Mouse (Mus musculus) liver, postnatal 0 days (tissue): Measurements from ENCODE around the gene Vmn1r196. TPM values are rescaled to one million over a fixed set of nuclear protein-coding genes. Genes with fewer than 3 reads are reported as not detected.

Experiments
- ATAC-seq: fragments of 200-750 bp; cut with Nextera tagmentation; 2 replicates; pipeline ENCODE4 v1.8.0; 2017; ENCODE audit warnings: mild to moderate bottlenecking, moderate library complexity
- DNase-seq: peaks from one replicate; pipeline ENCODE4 v3.0.0-alpha.2; 2016
- H3K27ac ChIP-seq: fragments of 300-500 bp; sonication (generic); 2 replicates; pipeline ENCODE4 v1.5.1; 2014; ENCODE audit warnings: antibody characterized with exemption, moderate library complexity, mild to moderate bottlenecking, low read depth
- H3K27me3 ChIP-seq: fragments of 300-500 bp; sonication (generic); 2 replicates; pipeline ENCODE4 v1.6.1; 2014; ENCODE audit warnings: low read length, control low read depth, mixed read lengths; ENCODE audit not compliant: insufficient read depth
- H3K36me3 ChIP-seq: fragments of 300-500 bp; sonication (generic); replicated peaks from 2 replicates; pipeline ENCODE4 v1.6.1; 2014; ENCODE audit warnings: mild to moderate bottlenecking, control low read depth, low read length, moderate library complexity, mixed read lengths; ENCODE audit not compliant: insufficient read depth
- H3K4me1 ChIP-seq: fragments of 300-500 bp; sonication (generic); 2 replicates; pipeline ENCODE4 v1.6.1; 2014; ENCODE audit warnings: antibody characterized with exemption, mild to moderate bottlenecking, control low read depth; ENCODE audit not compliant: insufficient read depth
- H3K4me2 ChIP-seq: fragments of 300-500 bp; sonication (generic); 2 replicates; pipeline ENCODE4 v1.6.1; 2014; ENCODE audit warnings: low read depth, mild to moderate bottlenecking, low read length, moderate library complexity, mixed read lengths
- H3K4me3 ChIP-seq: fragments of 300-500 bp; sonication (generic); 2 replicates; pipeline ENCODE4 v1.5.1; 2014; ENCODE audit warnings: low read depth, low read length
- H3K9ac ChIP-seq: fragments of 300-500 bp; sonication (generic); replicated peaks from 2 replicates; pipeline ENCODE4 v1.6.1; 2014; ENCODE audit warnings: mild to moderate bottlenecking, moderate library complexity
- H3K9me3 ChIP-seq: fragments of 300-500 bp; sonication (generic); 2 replicates; pipeline ENCODE4 v1.6.1; 2016; ENCODE audit warnings: mild to moderate bottlenecking, control low read depth, low read length, mixed read lengths
- CTCF ChIP-seq: sonication (generic); IDR thresholded peaks from 2 replicates; pipeline ENCODE4 v1.5.1; 2016; ENCODE audit warnings: antibody characterized with exemption, low read depth
- EP300 ChIP-seq: IDR thresholded peaks from 2 replicates; pipeline ENCODE4 v1.6.1; 2016; ENCODE audit warnings: antibody characterized with exemption, low read depth, mild to moderate bottlenecking
- WGBS: fragments of 180-500 bp; shearing (Covaris S2); extraction: QIAGEN DNeasy Blood & Tissue Kit; methylation state at CpG from one replicate; pipeline ENCODE4 v1.1.7; 2014; ENCODE audit not compliant: insufficient replicate concordance; 5-methylcytosine and 5-hydroxymethylcytosine counted together
- polyA plus RNA-seq: library from polyadenylated mRNA; unstranded; fragments of >200 nt; fragmentation: Nextera tagmentation; extraction: Ambion mirVana; gene quantifications from 2 replicates; pipeline ENCODE4 v1.2.1, GENCODE M21; 2015

The Vmn1r196 gene
- polyA plus RNA-seq, 1 experiment from 2014 or later, result not detected

- TF ChIP-seq CTCF (no peak), EP300 (no peak)
- H3K4me3 ChIP-seq, result no peak overlapping the region
- no peaks in the 10 kb centered on the region for H3K27me3 ChIP-seq
- no peaks in the 10 kb centered on the region for H3K9me3 ChIP-seq
- H3K4me2 ChIP-seq, result no peak overlapping the region
- H3K4me1 ChIP-seq, result no peaks in the 10 kb centered on the region
- no peak overlapping the region for H3K27ac ChIP-seq
- WGBS, result 78% methylated on average over 2 of the region's 2 CpGs
- ATAC-seq, result no peak
- DNase-seq, result no peak
- H3K36me3 ChIP-seq, result no peaks in the 10 kb centered on the region
- H3K9ac ChIP-seq, result no peak overlapping the region
Observed at GRCm38 (mm10) chr13:22317366-22317765, 27.6 kb downstream of the Vmn1r196 start.

GRCm38 (mm10) chr13:22320091-22320490 is 30.4 kb downstream of the Vmn1r196 start:
- no peak overlapping the region for H3K27ac ChIP-seq
- no peak for TF ChIP-seq CTCF
- no peak for TF ChIP-seq EP300
- H3K9me3 ChIP-seq, result no peaks in the 10 kb centered on the region
- H3K4me3 ChIP-seq, result no peak overlapping the region
- H3K27me3 ChIP-seq, result no peaks in the 10 kb centered on the region
- H3K4me1 ChIP-seq, result no peaks in the 10 kb centered on the region
- ATAC-seq (no peak), DNase-seq (no peak)
- H3K36me3 ChIP-seq, result no peaks in the 10 kb centered on the region
- no peak overlapping the region for H3K4me2 ChIP-seq
- no peak overlapping the region for H3K9ac ChIP-seq

GRCm38 (mm10) chr13:22324289-22324688 is 34.6 kb downstream of the Vmn1r196 start, which contains the start of gene Vmn1r197:
TSS of gene Vmn1r197 (plus strand) at chr13:22324589.
- Histone ChIP-seq H3K4me2 (no peak within 1 kb of the TSS), H3K9me3 (no peaks in the 10 kb centered on the region), H3K36me3 (no peaks in the 10 kb centered on the region), H3K9ac (no peak within 1 kb of the TSS), H3K27me3 (no peaks in the 10 kb centered on the region), H3K27ac (no peak within 1 kb of the TSS), H3K4me1 (no peaks in the 10 kb centered on the region), H3K4me3 (no peak within 1 kb of the TSS)
- no peak for DNase-seq
- TF ChIP-seq EP300, result no peak
- TF ChIP-seq CTCF, result no peak
- ATAC-seq, result no peak

GRCm38 (mm10) chr13:22333269-22333668 is 43.5 kb downstream of the Vmn1r196 start:
- Histone ChIP-seq H3K4me3 (no peak overlapping the region), H3K36me3 (no peaks in the 10 kb centered on the region), H3K27ac (no peak overlapping the region), H3K4me2 (no peak overlapping the region), H3K4me1 (no peaks in the 10 kb centered on the region), H3K9me3 (no peaks in the 10 kb centered on the region), H3K27me3 (no peaks in the 10 kb centered on the region), H3K9ac (no peak overlapping the region)
- WGBS, result 35% methylated on average over 2 of the region's 2 CpGs
- ATAC-seq (no peak), DNase-seq (no peak)
- TF ChIP-seq EP300 (no peak), CTCF (no peak)

GRCm38 (mm10) chr13:22335565-22335964 is 45.8 kb downstream of the Vmn1r196 start:
- H3K4me1 ChIP-seq, result no peaks in the 10 kb centered on the region
- no peak for DNase-seq
- H3K9me3 ChIP-seq, result no peaks in the 10 kb centered on the region
- H3K4me3 ChIP-seq, result no peak overlapping the region
- TF ChIP-seq EP300, result no peak
- TF ChIP-seq CTCF, result no peak
- H3K9ac ChIP-seq, result no peak overlapping the region
- H3K27me3 ChIP-seq, result no peaks in the 10 kb centered on the region
- no peak overlapping the region for H3K4me2 ChIP-seq
- no peaks in the 10 kb centered on the region for H3K36me3 ChIP-seq
- no peak overlapping the region for H3K27ac ChIP-seq
- no peak for ATAC-seq
- WGBS, result 74% methylated on average over 1 of the region's 1 CpGs

Other genes with a start within 250 kb of the Vmn1r196 start
- 18.0 and 18.3 TPM in 2 replicates for gene Hist1h4i, start 248.6 kb upstream of the Vmn1r196 start, polyA plus RNA-seq
- gene Hist1h2ag, start 247.0 kb upstream of the Vmn1r196 start, polyA plus RNA-seq, result 7.4 and 9.4 TPM in 2 replicates
- 5.1 and 5.3 TPM in 2 replicates for gene Hist1h2bj, start 246.7 kb upstream of the Vmn1r196 start, polyA plus RNA-seq
- not detected in 2 replicates for gene Vmn1r188, start 205.5 kb upstream of the Vmn1r196 start, polyA plus RNA-seq
- not detected in 2 replicates for gene Vmn1r189, start 184.1 kb upstream of the Vmn1r196 start, polyA plus RNA-seq
- not detected in 2 replicates for gene Vmn1r191, start 106.0 kb upstream of the Vmn1r196 start, polyA plus RNA-seq
- not detected in 2 replicates for gene Vmn1r192, start 98.8 kb upstream of the Vmn1r196 start, polyA plus RNA-seq
- gene Vmn1r193, start 66.8 kb upstream of the Vmn1r196 start, polyA plus RNA-seq, result not detected in 2 replicates
- not detected in 2 replicates for gene Vmn1r194, start 45.7 kb upstream of the Vmn1r196 start, polyA plus RNA-seq
- not detected in 2 replicates for gene Vmn1r195, start 19.4 kb upstream of the Vmn1r196 start, polyA plus RNA-seq
- not detected in 2 replicates for gene Vmn1r197, start 34.7 kb downstream of the Vmn1r196 start, polyA plus RNA-seq
- gene Vmn1r198, start 60.4 kb downstream of the Vmn1r196 start, polyA plus RNA-seq, result not detected in 2 replicates
- not detected in 2 replicates for gene Vmn1r199, start 89.9 kb downstream of the Vmn1r196 start, polyA plus RNA-seq
- not detected in 2 replicates for gene Vmn1r200, start 100.5 kb downstream of the Vmn1r196 start, polyA plus RNA-seq
- gene Vmn1r201, start 182.0 kb downstream of the Vmn1r196 start, polyA plus RNA-seq, result not detected in 2 replicates
- not detected in 2 replicates for gene Vmn1r202, start 215.5 kb downstream of the Vmn1r196 start, polyA plus RNA-seq
- not detected in 2 replicates for gene Vmn1r203, start 228.2 kb downstream of the Vmn1r196 start, polyA plus RNA-seq